Mouse (Mus musculus) adrenal gland, adult 18-20 months (tissue): ENCODE measurements around the gene Ptpn12. TPM values are rescaled to one million over a fixed set of nuclear protein-coding genes. Genes with fewer than 3 reads are reported as not detected.
A peak's percentile ranks its signal among the peaks of the same experiment; 100 is the strongest.
"Not testable (repeated sequence)": the region's sequence is repeated elsewhere in the genome, so short reads cannot be mapped to it uniquely, and the experiment has no call there.

ENCODE experiments used
- DNase-seq, 2 experiments: peaks; one replicate each; pipeline ENCODE4 v3.0.0; 2021 to 2022; ENCODE audit warnings: low spot score in 2 of 2
- total RNA-seq, 2 experiments: library from RNA; stranded (reverse); gene quantifications; 1 replicate in 1 of 2; 2 replicates in 1 of 2; pipeline ENCODE4 v1.2.3; 2021

Ptpn12 gene
- total RNA-seq, 2 experiments from 2014 or later: 54.9 to 55.1 TPM

- DNase-seq: no peak
Measured at GRCm38 (mm10) chr5:20952337-20952925, 103.3 kb downstream of the Ptpn12 start.

GRCm38 (mm10) chr5:20951666-20952281 is 103.9 kb downstream of the Ptpn12 start:
- DNase-seq: peak; percentile 93 to 94

- peak in 1 of 2 experiments; percentile 65 for DNase-seq
Measured at GRCm38 (mm10) chr5:20950855-20951650, 104.7 kb downstream of the Ptpn12 start.

- no peak for DNase-seq
Measured at GRCm38 (mm10) chr5:20950516-20950854, 105.2 kb downstream of the Ptpn12 start.

- DNase-seq: no peak
Measured at GRCm38 (mm10) chr5:20950093-20950492, 105.6 kb downstream of the Ptpn12 start.

- DNase-seq: no peak
Measured at GRCm38 (mm10) chr5:20946906-20947305, 108.8 kb downstream of the Ptpn12 start.

GRCm38 (mm10) chr5:20944961-20945748 is 110.6 kb downstream of the Ptpn12 start:
- no peak for DNase-seq

GRCm38 (mm10) chr5:20943791-20944190 is 111.9 kb downstream of the Ptpn12 start:
- DNase-seq: not testable (repeated sequence)

- no peak for DNase-seq
Measured at GRCm38 (mm10) chr5:20942523-20942922, 113.2 kb downstream of the Ptpn12 start.

GRCm38 (mm10) chr5:20941205-20941604 is 114.5 kb downstream of the Ptpn12 start:
- DNase-seq: no peak

- no peak for DNase-seq
Measured at GRCm38 (mm10) chr5:20940696-20941095, 115.0 kb downstream of the Ptpn12 start.

GRCm38 (mm10) chr5:20940040-20940571 is 115.6 kb downstream of the Ptpn12 start:
- DNase-seq: no peak

- no peak for DNase-seq
Measured at GRCm38 (mm10) chr5:20938523-20938922, 117.2 kb downstream of the Ptpn12 start.

Other genes starting within 250 kb of the Ptpn12 start
- gene Phtf2, start 173.8 kb downstream of the Ptpn12 start, total RNA-seq: 10 to 100 TPM in 1 of 2 experiments, 1 to 10 TPM in 1; 8.2 to 11.1 TPM
- gene Tmem60, start 173.7 kb downstream of the Ptpn12 start, total RNA-seq: 10 to 100 TPM; 17.4 to 20.1 TPM
- gene Rsbn1l, start 99.5 kb downstream of the Ptpn12 start, total RNA-seq: 10 to 100 TPM; 11.9 to 13.4 TPM
- 1 to 10 TPM; 5.0 TPM for gene Gsap, start 130.3 kb upstream of the Ptpn12 start, total RNA-seq